Mouse (Mus musculus) cerebellum, postnatal 36 days (tissue): ENCODE results near the gene Rsrc1.

Experiments
- DNase-seq, 2 experiments: peaks; one replicate each; pipeline ENCODE4 v3.0.0; 2021 to 2022; ENCODE audit warnings: mixed read lengths in 2 of 2

The Rsrc1 gene

DNA sequence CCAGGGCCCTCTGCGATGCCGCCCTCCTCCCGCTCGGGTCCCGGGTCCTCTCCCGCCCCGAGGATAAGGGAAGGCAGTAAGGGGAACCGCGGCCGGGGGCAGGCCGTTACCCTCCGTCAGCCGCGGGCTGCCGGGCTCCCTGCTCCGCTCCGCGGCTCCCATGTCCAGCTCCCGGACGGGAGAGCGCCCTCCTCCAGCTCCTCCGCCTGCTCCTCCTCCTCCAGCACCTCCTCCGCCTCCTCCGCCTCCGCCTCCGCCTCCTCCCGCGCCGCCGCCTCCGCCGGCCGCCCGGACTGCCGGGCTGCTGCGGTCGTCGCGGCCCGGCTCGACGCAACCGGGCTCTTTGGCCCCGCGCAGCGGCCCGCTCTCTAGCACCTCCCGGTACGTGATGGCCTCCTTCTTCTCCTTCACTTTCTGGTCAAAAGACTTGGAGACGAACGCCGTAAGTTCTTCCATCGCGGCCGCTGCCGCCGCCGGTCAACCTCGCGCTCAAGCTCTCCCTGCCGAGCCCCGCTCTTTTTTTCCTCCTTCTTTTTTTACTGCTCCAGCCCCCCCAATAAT, at the start of gene Rsrc1:
Gene Rsrc1, plus strand, starts transcription at position 290 of the 561 bp plus-strand sequence.
- DNase-seq = peak; percentile 16 to 20

DNA sequence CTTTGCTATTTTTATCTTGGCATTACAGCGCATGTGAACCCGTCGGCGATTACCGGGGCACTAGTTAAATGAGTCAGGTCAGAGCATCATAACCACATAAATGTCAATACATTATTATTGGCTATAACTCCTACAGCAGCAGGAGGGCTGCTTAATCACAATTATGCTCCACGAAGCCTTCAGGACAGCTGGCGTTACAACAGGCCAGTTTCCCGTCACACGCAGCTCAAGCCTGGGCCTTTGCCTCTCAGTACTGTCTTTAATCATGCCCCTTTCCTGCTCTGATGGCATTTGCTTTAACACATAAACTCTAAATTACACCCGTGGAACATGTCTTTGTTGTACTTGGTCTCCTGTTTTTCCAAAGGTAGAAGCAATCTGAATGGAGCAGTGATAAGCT, 41.5 kb upstream of the Rsrc1 start:
- no peak for DNase-seq

DNA sequence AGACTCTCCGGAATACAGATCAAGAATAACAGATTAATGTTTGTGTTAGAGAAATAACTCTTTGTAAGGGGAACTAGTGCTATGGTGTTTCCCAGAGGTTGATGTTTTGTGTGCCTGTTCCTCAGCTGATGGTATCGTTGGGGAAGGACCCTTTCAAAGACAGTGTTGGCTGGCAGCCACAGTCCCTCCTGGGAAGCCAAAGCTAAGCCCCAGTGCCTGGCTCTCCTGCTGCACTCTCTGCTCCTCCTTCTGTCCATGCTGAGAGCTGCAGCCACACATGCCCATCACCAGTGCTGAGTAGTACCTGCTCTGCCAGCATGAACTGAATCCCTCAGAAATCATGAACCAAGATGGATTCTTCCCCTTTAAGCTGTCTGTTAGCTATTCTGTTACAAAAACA, 26.1 kb upstream of the Rsrc1 start:
- no peak for DNase-seq

DNA sequence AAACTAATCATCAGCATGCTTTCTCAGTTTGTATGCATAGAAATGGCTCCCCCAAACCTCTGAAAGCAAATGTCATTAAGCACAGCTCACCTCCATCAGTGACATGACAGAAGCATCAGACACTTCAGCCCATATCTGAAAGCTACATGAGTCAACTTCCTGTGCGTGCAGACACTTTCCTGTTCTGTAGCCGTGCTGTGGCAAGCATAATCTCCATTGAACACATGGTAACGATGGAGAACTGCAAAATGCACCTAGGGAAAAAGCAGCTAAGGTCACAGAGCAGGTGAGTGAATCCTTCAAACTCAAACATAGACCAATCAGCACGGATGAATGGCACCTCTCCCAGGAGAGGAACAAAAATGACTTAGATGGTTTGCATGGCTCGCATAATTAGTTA, 21.2 kb upstream of the Rsrc1 start:
- no peak for DNase-seq

DNA sequence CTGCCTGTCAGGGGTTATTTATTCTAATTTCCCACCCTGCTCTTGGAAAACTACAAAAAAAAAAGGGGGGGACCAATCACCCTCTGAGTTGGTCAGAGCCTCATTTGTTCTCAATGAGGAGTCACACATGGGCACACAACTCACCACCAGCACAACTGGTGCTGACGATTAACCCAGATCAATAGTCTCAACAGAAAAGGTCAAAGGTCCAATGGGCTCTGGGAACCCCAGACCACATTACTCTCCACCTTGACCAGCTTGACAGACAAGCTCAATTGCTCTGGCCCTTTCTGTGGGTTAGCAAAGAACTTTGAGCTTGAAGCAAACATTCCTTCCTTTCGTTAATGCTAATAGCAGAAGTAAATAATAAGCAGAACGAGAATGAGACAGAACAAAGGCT, 16.3 kb upstream of the Rsrc1 start:
- DNase-seq = no peak

DNA sequence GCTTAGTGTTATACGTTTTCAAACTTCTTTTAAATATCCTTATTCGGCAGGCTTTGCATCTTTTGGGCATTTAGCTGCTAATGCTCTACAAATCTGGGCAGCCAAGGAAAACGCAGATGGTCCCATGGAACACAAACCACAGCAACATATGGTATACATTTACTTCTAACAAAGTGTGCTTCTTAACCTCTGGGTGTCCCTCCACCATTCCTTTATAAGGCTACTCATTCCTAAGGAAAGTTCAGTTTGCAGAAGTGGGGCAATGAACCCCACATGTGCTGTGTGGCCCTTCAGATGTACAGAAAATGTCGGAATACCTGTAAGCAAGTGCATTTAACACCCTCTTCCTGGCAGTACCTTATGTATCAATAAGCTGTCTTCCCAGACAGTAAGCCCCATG, 13.7 kb upstream of the Rsrc1 start:
- DNase-seq = no peak

DNA sequence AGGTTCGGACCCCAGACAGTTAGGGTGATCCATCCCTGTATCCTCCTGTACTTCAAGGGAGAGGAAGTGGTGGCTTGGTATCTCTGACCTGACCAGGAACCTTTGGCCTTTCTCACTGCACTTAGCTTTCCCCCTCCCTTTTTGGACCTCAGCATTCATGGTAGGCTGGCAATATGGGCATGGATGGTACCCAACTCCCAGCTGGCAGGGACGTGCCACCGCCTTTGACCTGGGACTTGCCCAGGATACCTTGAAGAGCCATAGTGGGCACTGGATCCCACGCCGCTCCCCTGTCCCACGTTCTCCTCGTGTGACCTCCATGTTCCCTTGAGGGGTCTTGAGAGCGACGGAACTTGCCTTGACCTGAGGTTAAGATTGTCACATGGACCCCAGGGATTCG, 10.9 kb upstream of the Rsrc1 start:
- DNase-seq = no peak

DNA sequence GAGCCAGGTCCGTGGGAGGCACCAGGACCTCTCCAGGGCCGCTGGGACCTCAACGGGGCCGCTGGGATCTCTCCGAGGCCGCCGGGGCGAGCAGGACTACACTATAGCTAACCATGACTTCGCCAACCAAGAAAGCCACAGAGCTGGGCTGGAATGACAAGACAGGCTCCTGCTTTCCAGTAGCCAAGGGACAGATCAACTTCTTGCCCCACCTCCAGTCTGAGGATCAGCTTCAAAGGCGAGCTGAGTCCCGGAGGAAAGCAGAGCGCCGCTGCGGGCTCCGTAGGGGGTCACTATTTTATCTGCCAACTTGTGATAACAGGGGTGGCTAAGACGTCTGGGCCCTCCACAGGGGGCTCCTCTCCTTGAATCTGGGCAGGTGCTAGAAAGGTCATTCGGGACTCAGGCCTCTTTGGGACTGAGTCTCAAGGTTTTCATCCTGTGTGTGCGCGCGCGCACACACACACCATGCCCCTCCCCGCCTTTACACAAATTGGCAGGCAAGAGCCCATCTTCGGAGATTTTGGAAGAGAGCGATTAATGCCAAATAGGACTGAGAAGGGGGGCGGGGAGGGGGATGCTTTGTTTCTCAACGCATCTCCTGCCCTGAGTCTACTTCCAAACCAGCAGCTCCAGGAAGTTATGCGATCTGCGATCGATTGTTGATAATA, 10.4 kb upstream of the Rsrc1 start:
- no peak for DNase-seq

DNA sequence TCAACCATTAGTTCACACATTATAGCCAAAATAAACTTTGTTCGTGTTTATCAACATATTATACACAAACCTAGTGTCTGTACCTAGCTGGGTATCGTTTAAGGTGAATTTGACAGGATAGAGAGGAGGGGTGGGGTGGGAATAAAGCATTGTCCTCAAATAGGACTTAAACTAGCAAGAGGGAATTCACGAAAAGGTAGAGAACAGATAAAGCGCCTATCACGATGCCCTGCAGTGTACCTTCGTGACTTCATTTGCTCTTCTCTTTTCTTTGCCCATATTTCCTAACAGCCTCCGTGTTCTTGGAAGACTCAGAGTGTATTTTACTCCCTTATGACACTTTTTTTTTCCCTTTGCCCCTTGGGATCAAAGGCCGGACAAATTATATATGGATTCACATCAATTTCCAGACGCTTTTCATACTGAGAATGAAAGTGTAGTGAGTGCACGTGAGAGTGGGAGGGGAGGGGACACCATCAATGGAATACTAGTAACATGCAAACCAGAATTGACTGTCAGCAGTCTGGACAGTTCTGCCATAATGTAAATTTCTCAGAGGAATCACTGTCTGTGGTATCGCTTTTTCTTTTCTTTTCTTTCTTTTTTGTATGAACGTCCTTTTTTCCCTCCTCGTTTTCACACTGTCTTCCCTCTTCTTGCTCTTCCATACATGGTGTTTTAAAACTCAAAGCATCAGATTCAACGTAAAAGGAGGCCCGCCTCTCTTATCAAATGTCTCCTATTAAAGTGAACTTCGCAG, 8.8 kb upstream of the Rsrc1 start:
- peak in 1 of 2 experiments; percentile 7 for DNase-seq

DNA sequence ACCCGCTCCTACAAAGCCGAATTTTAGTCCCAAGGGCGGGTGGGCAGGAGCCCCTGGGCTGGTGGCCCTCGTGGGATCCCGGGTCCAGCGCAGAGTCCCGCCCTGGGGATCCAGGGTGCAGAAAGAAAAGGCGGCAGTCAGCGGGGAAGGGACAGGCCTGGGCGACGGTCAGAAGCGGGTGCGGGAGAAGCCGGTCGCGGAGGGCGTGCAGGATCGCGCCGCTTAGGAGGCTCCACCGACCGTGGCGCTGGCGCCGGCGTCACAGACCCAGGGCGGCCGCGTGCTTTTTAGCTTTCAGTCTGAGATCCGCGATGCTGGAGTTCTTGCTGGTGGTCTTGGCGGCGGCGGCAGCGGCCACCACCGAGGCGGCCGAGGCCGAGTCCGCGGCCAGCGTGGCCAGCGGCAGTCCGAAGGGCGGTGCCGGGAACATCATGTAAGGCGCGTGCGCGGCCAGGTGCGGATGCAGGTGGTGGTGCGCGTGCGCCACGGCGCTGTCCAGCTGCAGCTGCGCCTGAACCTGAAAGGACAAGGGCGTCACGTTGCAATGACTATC, 7.7 kb upstream of the Rsrc1 start:
- peak; percentile 16 to 28 for DNase-seq

DNA sequence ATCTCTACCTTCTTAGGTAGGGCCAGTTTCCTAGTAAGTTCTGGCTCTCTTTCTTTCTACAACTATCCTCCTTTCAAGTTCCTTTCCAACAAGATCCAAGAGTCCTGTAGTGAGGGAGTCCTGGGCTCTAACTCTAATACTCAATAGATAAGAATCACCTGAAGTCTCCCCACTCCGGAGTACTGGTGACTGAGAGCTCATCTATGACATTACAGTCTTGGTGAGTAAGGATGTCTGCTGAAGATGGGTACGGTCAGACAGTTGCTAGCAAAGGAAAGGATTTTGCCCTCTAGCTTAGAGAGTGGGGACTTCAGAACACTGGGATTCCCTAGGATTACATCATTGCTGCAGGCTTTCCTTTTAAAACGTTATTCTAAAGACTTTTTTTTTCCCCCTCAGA, 6.7 kb upstream of the Rsrc1 start:
- DNase-seq = no peak

DNA sequence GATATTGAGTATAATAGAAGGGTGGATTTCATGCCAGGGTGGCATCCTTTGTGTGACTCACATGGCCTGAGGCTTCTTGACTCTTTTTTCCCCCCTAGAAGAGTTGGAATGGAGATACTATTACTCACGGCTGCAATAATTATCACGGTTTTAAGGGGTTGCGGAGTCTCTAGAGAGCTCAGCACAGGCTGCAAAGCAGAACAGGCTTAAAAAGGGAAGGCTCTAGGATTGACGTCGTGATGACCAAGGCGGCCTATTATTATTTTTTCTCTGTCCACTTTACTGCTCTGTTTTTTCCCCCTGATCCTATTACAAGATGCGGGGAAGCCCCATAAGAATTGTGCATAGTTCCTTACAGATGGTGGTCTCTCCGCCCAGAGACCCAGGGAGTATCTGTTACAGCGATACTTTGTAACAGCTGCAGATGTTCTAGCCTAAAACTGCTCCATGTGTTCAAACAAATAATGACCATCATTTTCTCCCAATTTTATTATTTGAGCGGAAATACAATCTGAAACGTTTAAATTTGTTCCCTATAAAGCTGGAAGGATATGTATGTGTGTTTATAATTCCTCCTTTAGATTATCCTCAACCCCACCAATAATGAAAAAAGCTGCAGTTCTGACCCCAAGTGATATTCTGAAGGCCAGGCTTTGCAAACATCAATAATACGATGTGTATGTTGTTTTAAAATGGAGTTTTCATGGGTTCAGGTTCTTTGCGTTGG, 4.1 kb upstream of the Rsrc1 start:
- peak in 1 of 2 experiments; percentile 16 for DNase-seq

DNA sequence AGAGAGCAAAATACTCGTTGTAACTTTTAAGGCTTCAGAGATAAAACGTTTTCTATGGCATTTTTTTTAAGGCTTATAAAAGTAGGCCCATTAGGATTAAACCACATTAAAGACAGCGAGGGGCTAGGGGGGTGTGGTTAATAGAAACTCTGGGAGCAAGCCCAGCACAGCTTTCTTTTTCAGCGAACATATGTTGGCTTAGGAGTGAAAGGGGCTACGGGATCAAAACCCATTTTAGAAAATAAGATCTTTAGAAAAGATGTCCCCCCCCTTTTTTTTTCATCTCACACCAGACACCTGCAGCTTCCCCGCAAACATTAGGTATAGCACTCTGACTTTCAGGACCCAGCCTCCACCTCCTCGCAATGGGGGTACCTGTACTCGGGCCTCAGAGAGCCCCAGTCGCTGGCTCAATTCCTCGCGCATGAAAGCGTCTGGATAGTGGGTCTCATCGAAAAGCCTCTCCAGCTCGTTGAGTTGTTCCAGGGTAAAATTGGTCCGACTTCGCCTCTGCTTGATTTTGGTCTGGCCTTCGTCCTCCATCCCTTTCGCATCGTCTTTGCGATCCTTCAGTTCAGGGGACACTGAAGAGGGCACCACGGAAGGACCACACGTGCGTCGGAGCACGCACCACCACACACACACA, 3.3 kb upstream of the Rsrc1 start:
- peak in 1 of 2 experiments; percentile 13 for DNase-seq

DNA sequence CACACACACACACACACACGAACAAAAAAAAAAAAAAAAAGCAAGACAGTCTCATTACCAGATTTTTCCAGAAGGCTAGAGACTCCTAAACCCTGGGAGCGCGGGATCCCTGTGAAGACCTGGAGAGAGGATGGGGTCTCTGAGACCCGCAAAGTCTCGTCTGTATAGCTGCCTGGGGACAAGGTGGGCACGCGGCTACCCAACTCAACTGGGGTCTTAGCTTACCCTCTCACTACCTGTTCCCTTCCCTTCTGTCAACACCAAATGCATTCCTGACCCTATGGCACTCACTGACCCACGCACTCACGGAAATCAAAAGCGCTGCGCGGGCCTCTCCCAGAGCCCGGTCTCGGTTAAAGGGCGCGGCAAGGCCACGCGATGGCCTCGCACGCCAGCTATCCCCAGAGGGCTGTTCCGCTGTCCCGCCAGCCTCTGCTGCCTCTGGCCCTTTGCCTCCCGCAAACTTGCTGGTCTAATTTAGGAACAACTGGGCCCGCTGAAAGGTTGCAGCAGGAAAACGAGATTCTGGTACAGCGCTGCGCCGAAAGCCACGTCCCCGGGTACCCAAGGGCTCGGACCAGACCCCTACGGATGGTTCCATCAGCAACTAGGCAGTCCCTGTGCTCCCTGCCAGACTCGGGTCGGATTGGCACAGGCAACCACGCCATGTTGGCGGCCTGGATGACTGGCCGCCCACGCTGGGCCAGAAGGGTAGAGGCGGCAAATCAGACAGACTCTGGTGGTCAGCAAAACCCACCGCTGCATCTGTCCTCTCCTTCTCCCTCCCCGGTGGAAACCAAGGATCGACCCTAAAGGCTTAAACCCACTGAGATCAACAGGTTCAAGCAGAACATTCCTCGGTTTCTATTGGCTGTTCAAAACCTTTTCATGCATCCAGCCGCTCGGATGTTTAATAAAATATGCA, 2.5 kb upstream of the Rsrc1 start:
- peak in 1 of 2 experiments; percentile 16 for DNase-seq

DNA sequence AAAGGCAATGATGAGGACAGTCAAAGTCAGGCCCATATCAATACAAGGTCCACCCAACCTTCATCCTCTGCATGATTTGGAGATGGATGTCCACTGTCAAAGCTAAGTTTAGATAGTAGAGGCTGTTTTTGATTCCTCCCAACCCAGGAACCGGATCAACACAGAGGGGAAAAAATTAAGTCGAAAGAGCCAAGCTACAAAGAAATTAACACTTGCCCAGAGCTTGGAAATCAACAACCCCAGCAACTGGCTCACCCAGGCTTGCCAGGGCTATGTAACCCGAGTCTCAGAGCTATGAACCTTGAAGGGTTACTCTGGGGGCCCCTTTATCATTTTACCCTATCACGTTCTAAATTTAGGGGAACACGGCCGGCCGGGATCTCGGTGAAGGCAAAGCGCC, 1.7 kb upstream of the Rsrc1 start:
- DNase-seq = no peak

DNA sequence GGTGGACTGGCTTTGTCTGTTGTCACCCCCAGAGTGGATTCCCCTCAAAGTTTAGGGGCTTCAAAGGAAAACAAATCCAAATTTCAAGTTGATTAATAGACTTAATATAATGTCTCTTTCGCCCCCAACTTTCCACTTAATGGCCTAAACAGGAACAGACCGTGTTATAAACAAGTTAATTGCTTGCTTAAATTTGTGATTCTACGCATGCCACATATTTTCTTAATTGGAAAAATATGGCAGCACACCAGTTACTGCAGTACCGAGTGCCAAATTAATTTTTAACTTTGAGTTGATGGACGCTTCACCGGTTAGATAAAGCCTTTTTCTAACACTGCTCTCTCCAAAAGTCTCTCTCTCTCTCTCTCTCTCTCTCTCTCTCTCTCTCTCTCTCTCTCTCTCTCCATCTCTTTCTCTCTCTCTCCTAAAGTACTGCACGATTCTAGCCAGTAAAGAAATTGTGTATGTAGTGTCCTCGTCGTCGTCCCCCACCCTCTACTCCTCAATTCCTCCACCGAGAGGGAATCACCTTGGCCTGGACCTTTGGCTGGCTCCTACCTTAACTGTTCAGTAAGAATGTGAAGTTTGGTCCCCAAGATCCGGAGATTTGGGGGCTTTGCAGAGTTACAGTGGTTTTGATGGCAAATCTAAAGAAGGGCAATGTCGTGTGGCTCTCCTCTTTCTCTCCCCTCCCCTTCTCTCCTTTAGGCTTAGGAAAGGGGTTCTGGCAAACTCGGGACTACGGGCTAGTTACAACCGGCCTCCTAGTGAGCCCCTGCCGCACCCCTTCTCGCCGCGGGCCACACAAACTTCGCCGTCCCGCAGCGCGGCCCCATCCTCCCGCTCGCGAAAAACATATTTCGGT, 847 bp upstream of the Rsrc1 start:
- DNase-seq = no peak

DNA sequence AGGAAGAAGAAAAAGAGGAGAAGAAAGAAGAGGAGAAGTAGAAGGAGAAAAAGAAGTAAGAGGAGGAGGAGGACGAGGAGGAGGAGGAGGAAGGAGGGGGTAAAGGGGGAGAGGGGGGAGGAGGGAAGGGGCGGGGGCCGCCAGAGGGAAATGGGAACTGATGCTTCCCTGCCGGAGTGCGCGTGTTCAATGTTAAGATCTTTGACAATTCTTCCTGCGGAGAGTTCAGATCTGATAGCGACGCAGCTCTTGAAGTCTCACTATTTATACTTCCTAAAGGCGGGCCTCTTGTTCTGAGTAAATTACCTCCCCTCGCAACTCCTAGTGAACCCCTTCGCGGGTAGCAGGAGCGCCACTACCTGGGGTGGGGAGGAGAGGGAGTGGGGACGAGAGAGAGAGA, 516 bp downstream of the Rsrc1 start, which contains the start of gene Shox2:
Gene Shox2, minus strand, starts transcription at position 66 of the 400 bp plus-strand sequence.
- DNase-seq = no peak

DNA sequence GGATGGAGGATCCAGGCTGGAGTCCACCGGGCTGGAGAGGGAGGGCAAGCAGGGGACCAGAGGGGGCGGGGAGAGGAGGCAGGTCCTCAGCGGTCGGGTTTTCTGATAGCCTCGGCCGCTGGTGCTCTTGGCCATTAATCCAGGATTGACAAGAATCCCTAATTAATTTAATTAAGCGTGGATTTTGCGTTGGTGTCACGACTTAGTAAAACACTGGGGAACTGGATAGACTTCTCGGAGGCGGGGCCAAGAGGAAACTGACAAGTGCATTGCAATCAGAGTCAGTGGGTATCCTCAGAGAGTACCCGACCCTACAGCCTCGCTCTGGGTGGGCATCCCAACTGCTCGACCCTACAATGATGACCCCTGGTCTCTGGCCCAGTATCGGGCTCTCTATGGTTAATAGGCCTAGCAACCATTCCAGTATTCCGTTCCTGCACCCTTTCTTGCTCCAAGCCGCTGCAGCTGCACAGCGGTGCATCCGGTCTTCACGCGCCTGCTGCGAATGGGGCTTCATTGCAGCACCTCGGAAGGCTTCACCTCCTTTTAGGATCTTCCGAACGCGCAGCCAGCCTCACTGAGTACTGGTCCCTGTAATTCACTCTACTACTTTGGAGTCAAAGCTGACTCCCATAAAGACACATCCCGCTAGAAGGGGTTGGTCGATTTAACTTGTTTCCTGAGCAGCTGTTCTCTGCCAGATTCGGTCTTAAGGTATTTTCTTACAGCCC, 1.2 kb downstream of the Rsrc1 start:
- DNase-seq = peak in 1 of 2 experiments; percentile 35

DNA sequence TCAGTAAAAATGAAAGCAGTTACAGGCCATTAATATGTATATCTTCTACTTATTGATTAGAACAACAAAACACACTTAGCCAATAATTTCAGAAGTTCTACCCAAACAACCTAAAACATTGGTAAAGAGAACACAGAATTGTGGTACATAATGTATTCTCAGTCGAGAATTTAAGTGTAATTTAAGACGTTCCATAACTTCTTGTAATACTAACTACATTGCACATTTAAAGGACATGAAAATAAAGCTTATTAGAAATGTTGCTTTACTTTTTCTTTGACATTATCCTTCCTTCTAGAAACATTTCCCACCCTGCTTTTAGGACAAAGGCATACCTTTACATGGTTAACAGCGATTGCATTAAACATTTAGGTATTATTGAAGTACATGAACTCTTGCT, 2.3 kb downstream of the Rsrc1 start:
- no peak for DNase-seq
